Mouse (Mus musculus) liver, adult 2 months (tissue): ENCODE results near the gene Dpp8.

ENCODE experiments used
- CTCF ChIP-seq: fragments of 200-500 bp; IDR thresholded peaks from 2 replicates; pipeline ENCODE4 v1.5.1; 2011; ENCODE audit warnings: low read depth, low read length, control low read depth
- POLR2A ChIP-seq: fragments of 200-500 bp; IDR thresholded peaks from 2 replicates; pipeline ENCODE4 v1.6.1; 2011; ENCODE audit warnings: low read length, control low read depth; ENCODE audit not compliant: insufficient read depth; ENCODE audit errors: extremely low read depth

GRCm38 (mm10) chr9:65117516-65117915 is 85.3 kb downstream of the Dpp8 start:
- TF ChIP-seq CTCF (no peak), POLR2A (no peak)
